Mouse (Mus musculus) CH12.LX (cell line): ENCODE results near the gene Col15a1.

Experiments used
- CHD1 ChIP-seq: IDR thresholded peaks from 2 replicates; pipeline ENCODE4 v1.6.1; 2012; ENCODE audit warnings: low read depth, low read length, improper control_type of control experiment, inconsistent platforms
- CTCF ChIP-seq, 2 experiments: IDR thresholded peaks in 1 of 2; conservative IDR thresholded peaks in 1 of 2; 2 replicates each; pipeline ENCODE4 v1.5.1; 2011 to 2012; ENCODE audit warnings: low read depth in 2 of 2, low read length in 2 of 2, improper control_type of control experiment in 1 of 2, inconsistent platforms in 1 of 2, mild to moderate bottlenecking in 1 of 2, moderate library complexity in 1 of 2
- ELF1 ChIP-seq: IDR thresholded peaks from 2 replicates; pipeline ENCODE4 v1.6.1; 2014; ENCODE audit warnings: low read depth, mild to moderate bottlenecking, inconsistent platforms, low read length, improper control_type of control experiment
- EP300 ChIP-seq: IDR thresholded peaks from 2 replicates; pipeline ENCODE4 v1.6.1; 2011; ENCODE audit warnings: low read length, improper control_type of control experiment
- HCFC1 ChIP-seq: IDR thresholded peaks from 2 replicates; pipeline ENCODE4 v1.6.1; 2012; ENCODE audit warnings: low read depth, mild to moderate bottlenecking, inconsistent platforms, low read length, improper control_type of control experiment
- JUND ChIP-seq: conservative IDR thresholded peaks from 2 replicates; pipeline ENCODE4 v1.6.1; 2011; ENCODE audit warnings: low read depth, low read length, improper control_type of control experiment
- PAX5 ChIP-seq: IDR thresholded peaks from 2 replicates; pipeline ENCODE4 v1.6.1; 2012; ENCODE audit warnings: low read length, inconsistent platforms, mixed read lengths
- POLR2A ChIP-seq: IDR thresholded peaks from 2 replicates; pipeline ENCODE4 v1.6.1; 2011; ENCODE audit warnings: low read depth, mild to moderate bottlenecking, improper control_type of control experiment, low read length
- TBP ChIP-seq: conservative IDR thresholded peaks from 2 replicates; pipeline ENCODE4 v1.6.1; 2011; ENCODE audit warnings: low read depth, low read length, improper control_type of control experiment
- UBTF ChIP-seq: IDR thresholded peaks from 2 replicates; pipeline ENCODE4 v1.6.1; 2012; ENCODE audit warnings: low read depth, mild to moderate bottlenecking, inconsistent platforms, low read length, improper control_type of control experiment, moderate library complexity
- USF1 ChIP-seq: IDR thresholded peaks from 2 replicates; pipeline ENCODE4 v1.6.1; 2014; ENCODE audit warnings: low read depth, mild to moderate bottlenecking, inconsistent platforms, low read length, improper control_type of control experiment

GRCm38 (mm10) chr4:47222146-47222545 lies 14.2 kb downstream of the Col15a1 start:
- TF ChIP-seq JUND (no peak), UBTF (no peak), CHD1 (no peak), USF1 (no peak), ELF1 (no peak), HCFC1 (no peak), POLR2A (no peak), TBP (no peak), CTCF (conservative IDR thresholded peaks at IDR 0.05 in 1 of 2, IDR thresholded peaks at IDR 0.05 in 1 of 2; ENCODE audit: low read depth in 2 of 2, low read length in 2 of 2) (no peak), PAX5 (no peak), EP300 (no peak)
